ENCODE assay signal across 12 mouse cellular contexts in genomic region chr12:40462693-40463235, GRCm38 (mm10). TPM values are rescaled to one million over a fixed set of nuclear protein-coding genes. Genes with fewer than 3 reads are reported as not detected.
DNase-seq lines count a peak whose midpoint lies in the region; ATAC-seq and TF ChIP-seq lines count a peak whose summit lies in the region.
"Had no signal": no experiment of that assay in that cellular context is flagged by ENCODE, and none has a peak within 500 bp of the region (broad histone marks: within the 10 kb centered on the region; RNA-seq: fewer than 3 reads in every experiment).

No protein-coding gene starts in this region.

- no peak overlapping the region for H3K9ac ChIP-seq in forebrain, embryonic 11.5 days (ENCODE audit: low read length)
- H3K9ac ChIP-seq: embryonic facial prominence, embryonic 12.5 days; liver, embryonic 14.5 days had no signal

- no peak overlapping the region for H3K4me2 ChIP-seq in forebrain, embryonic 11.5 days (ENCODE audit: low read depth, low read length, severe bottlenecking)
- H3K4me2 ChIP-seq: embryonic facial prominence, embryonic 12.5 days had no signal

- H3K4me1 ChIP-seq in forebrain, embryonic 10.5 days = peaks cover 57% of the 10 kb centered on the region
- H3K4me1 ChIP-seq in forebrain, embryonic 11.5 days (replicated peaks; ENCODE audit: control insufficient read depth, insufficient read depth, low read length) = peaks cover 7% of the 10 kb centered on the region; the same call in 1 of the 2 replicates
- H3K4me1 ChIP-seq in cortical plate, adult 2 months (ENCODE audit: control insufficient read depth, insufficient read depth, low read length) = peaks cover 13% of the 10 kb centered on the region

- no peaks in the 10 kb centered on the region for H3K36me3 ChIP-seq in forebrain, embryonic 10.5 days (replicated peaks)
- no peaks in the 10 kb centered on the region for H3K36me3 ChIP-seq in forebrain, embryonic 11.5 days (ENCODE audit: control insufficient read depth, insufficient read depth, low read length)
- H3K36me3 ChIP-seq: embryonic facial prominence, embryonic 12.5 days had no signal

- 61% methylated on average over 7 of the region's 7 CpGs for WGBS in forebrain, embryonic 10.5 days
- WGBS in forebrain, embryonic 11.5 days = 51% methylated on average over 7 of the region's 7 CpGs

- no peak overlapping the region for H3K4me3 ChIP-seq in forebrain, embryonic 10.5 days
- no peak overlapping the region for H3K4me3 ChIP-seq in forebrain, embryonic 11.5 days (ENCODE audit: low read depth, low read length)
- H3K4me3 ChIP-seq in layer of hippocampus, adult 2 months = peak overlapping the region; percentile 15
- no peak overlapping the region for H3K4me3 ChIP-seq in cortical plate, adult 2 months (ENCODE audit: insufficient read depth, low read length)
- H3K4me3 ChIP-seq: embryonic facial prominence, embryonic 12.5 days; myocyte had no signal

- H3K27ac ChIP-seq in forebrain, embryonic 10.5 days = peak overlapping the region; percentile 60; the same call in 1 of the 2 replicates
- no peak overlapping the region for H3K27ac ChIP-seq in forebrain, embryonic 11.5 days (ENCODE audit: low read depth, low read length)
- H3K27ac ChIP-seq in layer of hippocampus, adult 2 months = peak overlapping the region; percentile 89
- peak overlapping the region; percentile 53 for H3K27ac ChIP-seq in cortical plate, adult 2 months (ENCODE audit: insufficient read depth, low read length)
- H3K27ac ChIP-seq: embryonic facial prominence, embryonic 12.5 days; liver, embryonic 14.5 days had no signal

- no peaks in the 10 kb centered on the region for H3K27me3 ChIP-seq in forebrain, embryonic 10.5 days (ENCODE audit: poor library complexity, severe bottlenecking)
- no peaks in the 10 kb centered on the region for H3K27me3 ChIP-seq in forebrain, embryonic 11.5 days (ENCODE audit: control insufficient read depth, insufficient read depth, low read length)
- H3K27me3 ChIP-seq: embryonic facial prominence, embryonic 12.5 days had no signal

- TF ChIP-seq POLR2A in cortical plate, adult 2 months (IDR thresholded peaks at IDR 0.05; ENCODE audit: extremely low read depth, insufficient read depth, low read length) = no peak

- ATAC-seq in forebrain, embryonic 11.5 days (replicated peaks; ENCODE audit: low FRiP score) = no peak

- no peaks in the 10 kb centered on the region for H3K9me3 ChIP-seq in forebrain, embryonic 10.5 days
- no peaks in the 10 kb centered on the region for H3K9me3 ChIP-seq in forebrain, embryonic 11.5 days (ENCODE audit: control insufficient read depth, low read length)
- H3K9me3 ChIP-seq: embryonic facial prominence, embryonic 12.5 days had no signal

- DNase-seq in forebrain, embryonic 10.5 days (ENCODE audit: extremely low spot score, low spot score) = no peak
- DNase-seq in forebrain, embryonic 11.5 days (ENCODE audit: low spot score) = no peak
- peak in 1 of 2 experiments; percentile 13 for DNase-seq in layer of hippocampus, adult 2 months (ENCODE audit: low spot score in 2 of 2)
- no peak for DNase-seq in layer of hippocampus, postnatal 14 days (ENCODE audit: low spot score in 2 of 2)
- DNase-seq in kidney, postnatal 36 days = peak; percentile 46 to 54
- no peak for DNase-seq in adrenal gland, postnatal 25 days
- DNase-seq in thymus, postnatal 25 days = no peak
- DNase-seq: right cerebral cortex, postnatal 14 days had no signal

- TF ChIP-seq CTCF in layer of hippocampus, adult 2 months (conservative IDR thresholded peaks at IDR 0.05) = no peak
- no peak for TF ChIP-seq CTCF in cortical plate, adult 2 months (IDR thresholded peaks at IDR 0.05; ENCODE audit: extremely low read depth, insufficient read depth, low read length)

RNA-seq across cellular contexts. Expression of gene Dock4, which starts 17.0 kb away (rescaled TPM):
- 12.9 and 16.2 TPM in 2 replicates for polyA plus RNA-seq in forebrain, embryonic 10.5 days (2016; fragmentation: Nextera tagmentation; extraction: Ambion mirVana)
- polyA plus RNA-seq in forebrain, embryonic 11.5 days (2014; fragmentation: Nextera tagmentation; extraction: Ambion mirVana) = 18.7 and 19.8 TPM in 2 replicates
- total RNA-seq in layer of hippocampus, adult 2 months (2021) = 100 to 1,000 TPM; 253 to 265 TPM
- 100 to 1,000 TPM; 193 to 215 TPM for total RNA-seq in layer of hippocampus, postnatal 14 days (2021)
- 41.2 and 45.0 TPM in 2 replicates for polyA plus RNA-seq in cortical plate, adult 2 months (2012; rRNA removed)
- total RNA-seq in adrenal gland, postnatal 25 days (2021) = 19.7 and 20.7 TPM in 2 replicates

RNA-seq across cellular contexts. Expression of gene Zfp277, which starts 17.1 kb away (rescaled TPM):
- polyA plus RNA-seq in forebrain, embryonic 10.5 days (2016; fragmentation: Nextera tagmentation; extraction: Ambion mirVana) = 36.6 and 37.3 TPM in 2 replicates
- 36.5 and 38.7 TPM in 2 replicates for polyA plus RNA-seq in forebrain, embryonic 11.5 days (2014; fragmentation: Nextera tagmentation; extraction: Ambion mirVana)
- total RNA-seq in layer of hippocampus, adult 2 months (2021) = 10 to 100 TPM; 24.2 to 26.5 TPM
- 10 to 100 TPM; 24.1 to 26.1 TPM for total RNA-seq in layer of hippocampus, postnatal 14 days (2021)
- 18.1 and 19.4 TPM in 2 replicates for polyA plus RNA-seq in cortical plate, adult 2 months (2012; rRNA removed)
- total RNA-seq in adrenal gland, postnatal 25 days (2021) = 15.1 and 23.8 TPM in 2 replicates

Comparison
In these comparisons a context has a peak if more than half of its experiments do, and no peak if none do; other contexts are left out.
1. DNase-seq: peak in kidney, postnatal 36 days (2 of 2); none in forebrain, embryonic 10.5 days (single experiment), forebrain, embryonic 11.5 days (single experiment), layer of hippocampus, postnatal 14 days (0 of 2), adrenal gland, postnatal 25 days (single experiment) and thymus, postnatal 25 days (single experiment).